Mouse (Mus musculus) mouse embryonic stem cell (cell line): ENCODE data around the gene Pck2.

Experiments used
- in situ Hi-C, 2 experiments: fragments of 300-500 bp; cut with MboI; formaldehyde crosslinking; loops; 1 replicate in 1 of 2; 3 replicates in 1 of 2; pipeline ENCODE4 v1.14.3; 2019 to 2020; ENCODE audit warnings: low sequenced_read_pairs in 2 of 2, low pct_unique_long_range_greater_than_20kb in 1 of 2, mixed read lengths in 1 of 2; ENCODE audit not compliant: unreplicated experiment in 1 of 2

Gene Pck2

GRCm38 (mm10) chr14:55540067-55540786, at the start of gene Pck2:
Pck2 (plus strand) TSS chr14:55540266.
- in situ Hi-C loops: no loop called here

GRCm38 (mm10) chr14:55490361-55491201, 49.5 kb upstream of the Pck2 start, which contains the start of gene Carmil3:
Carmil3 (plus strand) TSS chr14:55490651.
- in situ Hi-C loops: no loop called here

GRCm38 (mm10) chr14:55491291-55491833, 48.7 kb upstream of the Pck2 start:
- in situ Hi-C loops: no loop called here

GRCm38 (mm10) chr14:55492103-55492502, 48.0 kb upstream of the Pck2 start:
- in situ Hi-C loops: no loop called here

- in situ Hi-C loops: no loop called here
These were observed 44.4 kb upstream of the Pck2 start for GRCm38 (mm10) chr14:55495509-55496240.

GRCm38 (mm10) chr14:55496761-55497448, 43.2 kb upstream of the Pck2 start:
- in situ Hi-C loops: no loop called here

DNA sequence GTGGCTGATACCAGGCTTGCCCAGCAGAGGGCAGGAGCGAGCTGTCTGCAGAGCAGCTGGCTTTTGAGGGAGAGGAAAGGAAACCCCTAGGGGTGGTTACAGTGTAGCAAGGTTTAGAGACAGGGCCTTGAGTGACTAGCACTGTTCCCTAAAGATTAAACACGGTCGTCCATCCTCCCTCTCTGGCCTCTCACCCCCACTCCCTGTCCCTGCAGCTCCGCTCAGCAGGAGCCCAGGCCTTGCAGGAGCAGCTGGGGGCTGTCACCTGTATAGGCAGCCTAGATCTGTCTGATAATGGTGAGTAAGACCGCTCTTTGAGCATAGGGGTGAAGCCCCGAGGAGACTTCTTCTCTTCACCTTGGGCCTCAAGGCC, 42.6 kb upstream of the Pck2 start:
- in situ Hi-C loops: no loop called here

DNA sequence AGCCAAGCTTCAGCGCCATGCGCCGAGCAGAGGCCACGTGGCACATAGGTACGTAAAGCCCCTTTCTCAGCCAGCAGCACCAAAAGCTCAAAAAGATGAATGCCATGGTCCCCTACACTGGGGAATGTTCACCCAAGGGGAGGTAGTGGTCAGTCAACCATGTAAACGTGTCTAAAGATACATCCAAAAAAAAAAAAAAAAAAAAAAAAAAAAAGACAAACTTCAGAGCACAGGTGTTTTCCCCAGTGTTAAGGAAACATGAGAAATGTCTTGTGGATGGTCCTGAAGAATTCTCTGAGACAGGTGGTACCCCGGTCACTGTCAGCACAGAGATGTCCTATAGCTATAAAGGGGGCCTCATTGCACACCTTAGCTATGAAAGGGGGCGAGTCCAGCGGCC, 34.5 kb upstream of the Pck2 start:
- in situ Hi-C loops: no loop called here

GRCm38 (mm10) chr14:55507801-55508200, 32.3 kb upstream of the Pck2 start:
- in situ Hi-C loops: no loop called here

- in situ Hi-C loops: no loop called here
These were observed 30.5 kb upstream of the Pck2 start for GRCm38 (mm10) chr14:55509540-55509939.

DNA sequence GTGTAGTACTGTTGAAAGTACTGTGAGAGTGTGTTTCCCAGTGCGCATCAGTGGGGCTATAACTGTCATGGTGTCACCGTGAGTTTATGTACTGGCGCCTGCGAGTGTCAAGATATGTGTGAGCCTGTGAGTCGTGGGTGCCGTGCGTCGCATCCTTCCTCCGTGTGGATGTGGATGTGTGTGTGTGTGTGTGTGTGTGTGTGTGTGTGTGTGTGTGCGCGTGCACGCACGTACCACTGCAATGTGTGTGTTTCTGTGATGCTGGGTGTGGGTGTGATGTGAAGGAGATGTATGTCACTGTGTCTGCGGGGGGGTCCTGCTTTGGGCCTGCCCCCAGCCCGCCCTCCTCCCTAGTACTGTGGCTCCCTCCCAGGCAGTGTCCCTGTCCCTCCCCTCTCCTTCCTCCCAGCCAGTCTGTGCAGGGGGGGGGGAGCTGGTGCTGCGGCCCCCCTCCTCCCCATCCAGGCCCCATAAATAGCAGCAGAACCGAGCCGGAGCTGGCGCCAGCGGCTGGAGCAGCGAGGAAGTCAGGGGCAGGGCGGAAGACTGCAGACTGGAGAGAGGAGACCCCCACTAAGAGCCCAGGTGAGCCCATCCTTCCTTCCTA, 29.8 kb upstream of the Pck2 start, which contains the start of gene Cpne6:
Cpne6 (plus strand) TSS at position 321 of the 607 bp plus-strand sequence.
- in situ Hi-C loops: no loop called here

GRCm38 (mm10) chr14:55511037-55511436, 29.0 kb upstream of the Pck2 start:
- in situ Hi-C loops: no loop called here

GRCm38 (mm10) chr14:55513927-55514326, 26.1 kb upstream of the Pck2 start:
- in situ Hi-C loops: no loop called here

DNA sequence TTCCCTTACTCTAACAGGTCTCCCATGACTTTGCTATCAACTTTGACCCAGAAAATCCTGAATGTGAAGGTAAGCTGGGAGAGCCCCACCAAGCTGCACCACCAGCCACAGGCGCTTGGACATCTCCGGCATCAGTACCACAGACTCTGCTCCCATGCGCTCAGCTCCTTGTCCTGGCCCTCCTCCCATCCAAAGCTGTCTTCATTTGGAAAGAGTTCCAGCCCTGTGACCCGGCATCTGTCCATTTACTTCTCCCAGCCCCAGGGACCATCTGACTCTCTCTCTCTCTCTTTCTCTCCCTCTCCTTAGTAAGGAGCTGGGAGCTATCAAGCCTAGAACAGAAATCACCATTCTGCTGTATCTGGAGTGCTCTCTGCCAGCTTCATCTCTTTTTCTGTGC, 24.2 kb upstream of the Pck2 start:
- in situ Hi-C loops: no loop called here

- in situ Hi-C loops: no loop called here
These were observed 21.2 kb upstream of the Pck2 start for GRCm38 (mm10) chr14:55518897-55519296.

DNA sequence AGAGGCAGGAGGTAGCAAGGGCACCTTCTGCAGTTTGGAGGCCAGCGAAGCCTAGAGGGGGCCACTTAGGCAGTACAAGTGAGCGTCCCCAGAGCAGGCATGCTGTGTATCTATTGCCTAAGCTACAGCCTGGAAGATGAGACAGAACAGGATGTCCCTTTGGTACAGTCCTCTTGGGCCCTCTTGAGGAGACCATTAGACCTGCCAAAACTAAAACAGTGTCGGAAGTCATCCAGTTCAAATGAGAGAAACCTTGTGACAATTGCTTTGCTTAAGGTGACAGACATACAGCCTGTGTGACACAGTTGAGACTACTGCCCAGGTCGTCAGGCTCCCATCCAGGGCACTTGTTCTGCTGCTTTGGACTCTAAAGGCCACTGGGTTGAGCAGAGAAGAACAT, 20.5 kb upstream of the Pck2 start:
- in situ Hi-C loops: no loop called here

DNA sequence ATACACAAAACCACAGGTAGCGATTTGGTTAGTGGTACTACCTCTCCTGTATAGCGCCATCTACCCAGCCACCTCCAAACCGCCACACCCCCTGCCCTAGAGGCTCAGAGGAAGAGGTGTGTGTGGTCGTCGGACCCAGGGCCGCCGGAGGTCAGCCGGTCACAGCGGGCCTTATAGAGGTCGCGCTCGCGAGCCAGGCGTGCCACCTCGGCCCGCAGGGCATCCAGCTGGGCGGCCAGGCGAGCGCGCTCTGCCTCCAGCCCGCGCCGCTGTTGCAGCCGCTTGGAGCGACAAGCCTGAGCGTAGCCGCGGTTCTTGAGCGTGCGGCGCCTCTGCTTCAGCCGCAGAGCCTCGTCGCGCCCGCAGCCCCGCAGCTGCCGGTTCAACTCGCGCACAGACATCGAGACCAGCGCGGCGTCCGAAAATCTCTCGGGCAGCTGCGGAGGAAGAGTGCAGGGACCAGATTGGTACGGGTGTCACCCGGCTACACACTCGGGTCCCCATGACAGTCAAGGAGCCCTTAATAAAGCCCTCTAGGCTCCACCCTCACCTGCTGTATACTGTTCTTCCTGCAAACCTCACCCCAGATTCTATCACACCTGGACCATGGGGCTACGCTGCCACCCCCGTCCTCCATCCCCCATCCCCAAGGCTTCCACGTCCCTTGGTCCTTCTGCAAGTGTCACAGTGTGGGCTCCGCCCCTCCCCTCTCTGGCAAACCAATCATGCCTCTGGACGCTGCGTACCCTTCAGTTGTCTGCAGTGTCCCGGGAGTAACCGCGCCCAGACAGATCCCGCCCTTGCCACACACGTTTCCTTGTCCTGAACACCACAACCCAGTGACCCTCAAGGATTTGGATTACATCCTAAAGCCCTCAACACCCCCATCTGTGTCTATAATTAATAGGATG, 19.4 kb upstream of the Pck2 start:
- in situ Hi-C loops: no loop called here
